26 mouse cellular contexts compared by ENCODE assay signal in the genomic region with DNA sequence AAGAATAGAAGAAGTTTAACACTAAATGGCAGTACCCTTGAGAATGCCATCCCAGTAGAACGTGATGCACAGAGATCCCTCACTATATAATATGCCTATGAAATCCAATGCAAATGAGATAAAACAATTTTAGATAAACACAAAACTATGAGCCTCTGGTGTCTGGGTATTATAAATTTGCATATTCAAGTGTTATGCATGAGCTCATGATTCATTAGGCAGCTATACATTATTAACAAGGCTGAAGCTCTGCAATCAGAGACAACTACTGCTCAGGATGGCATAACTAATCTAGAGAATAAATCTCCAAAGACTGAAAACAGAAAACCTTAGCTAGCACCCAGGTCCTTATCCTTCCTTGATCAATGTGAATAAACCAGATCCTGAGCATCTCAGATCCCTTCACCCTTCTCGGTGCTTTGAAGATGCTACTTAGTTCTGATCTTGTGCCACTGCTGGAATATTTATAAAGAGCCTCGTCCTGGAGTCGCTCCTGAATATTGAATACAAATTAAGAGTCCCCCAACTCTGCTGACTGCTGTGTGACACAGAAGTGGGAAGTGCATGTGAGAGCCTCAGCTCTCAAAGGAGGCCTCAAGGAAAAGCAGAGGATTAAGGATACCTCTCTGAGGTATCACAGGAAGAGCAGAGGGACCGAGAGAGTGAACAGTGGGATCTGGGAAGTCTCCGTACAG.
DNase-seq lines count a peak whose midpoint lies in the region; ATAC-seq and TF ChIP-seq lines count a peak whose summit lies in the region.
"Had no signal": no experiment of that assay in that cellular context is flagged by ENCODE, and none has a peak within 500 bp of the region (broad histone marks: within the 10 kb centered on the region; RNA-seq: fewer than 3 reads in every experiment).

No protein-coding gene starts in this region.

- no peaks in the 10 kb centered on the region for H3K9me3 ChIP-seq in forebrain, embryonic 12.5 days
- no peaks in the 10 kb centered on the region for H3K9me3 ChIP-seq in forebrain, embryonic 11.5 days (ENCODE audit: control insufficient read depth, low read length)
- no peaks in the 10 kb centered on the region for H3K9me3 ChIP-seq in forebrain, embryonic 16.5 days (ENCODE audit: control insufficient read depth, low read length)
- no peaks in the 10 kb centered on the region for H3K9me3 ChIP-seq in midbrain, embryonic 14.5 days (ENCODE audit: control insufficient read depth, low read length)
- H3K9me3 ChIP-seq: embryonic facial prominence, embryonic 12.5 days had no signal

- 73% methylated on average over 6 of the region's 6 CpGs for WGBS in forebrain, embryonic 12.5 days
- 85% methylated on average over 6 of the region's 6 CpGs for WGBS in forebrain, embryonic 11.5 days
- WGBS in forebrain, embryonic 16.5 days = 72% methylated on average over 6 of the region's 6 CpGs
- 46% methylated on average over 6 of the region's 6 CpGs for WGBS in midbrain, embryonic 14.5 days

- H3K36me3 ChIP-seq in forebrain, embryonic 12.5 days (replicated peaks) = no peaks in the 10 kb centered on the region
- H3K36me3 ChIP-seq in forebrain, embryonic 11.5 days (ENCODE audit: control insufficient read depth, insufficient read depth, low read length) = no peaks in the 10 kb centered on the region
- no peaks in the 10 kb centered on the region for H3K36me3 ChIP-seq in forebrain, embryonic 16.5 days (ENCODE audit: control insufficient read depth, insufficient read depth)
- no peaks in the 10 kb centered on the region for H3K36me3 ChIP-seq in midbrain, embryonic 14.5 days (ENCODE audit: control insufficient read depth, insufficient read depth, low read length)
- H3K36me3 ChIP-seq: embryonic facial prominence, embryonic 12.5 days had no signal

- H3K4me2 ChIP-seq in forebrain, embryonic 12.5 days = no peak overlapping the region
- no peak overlapping the region for H3K4me2 ChIP-seq in forebrain, embryonic 11.5 days (ENCODE audit: low read depth, low read length, severe bottlenecking)
- no peak overlapping the region for H3K4me2 ChIP-seq in forebrain, embryonic 16.5 days (ENCODE audit: low read length)
- H3K4me2 ChIP-seq in midbrain, embryonic 14.5 days (ENCODE audit: low read length) = no peak overlapping the region
- H3K4me2 ChIP-seq: embryonic facial prominence, embryonic 12.5 days had no signal

- TF ChIP-seq CTCF in layer of hippocampus, adult 2 months (conservative IDR thresholded peaks at IDR 0.05) = no peak

- H3K4me1 ChIP-seq in forebrain, embryonic 12.5 days = no peaks in the 10 kb centered on the region
- no peaks in the 10 kb centered on the region for H3K4me1 ChIP-seq in forebrain, embryonic 11.5 days (replicated peaks; ENCODE audit: control insufficient read depth, insufficient read depth, low read length)
- no peaks in the 10 kb centered on the region for H3K4me1 ChIP-seq in forebrain, embryonic 16.5 days (replicated peaks; ENCODE audit: control insufficient read depth, insufficient read depth, low read length)
- H3K4me1 ChIP-seq in midbrain, embryonic 14.5 days (ENCODE audit: control insufficient read depth, insufficient read depth, low read length) = peaks cover 3% of the 10 kb centered on the region; the same call in 1 of the 2 replicates
- H3K4me1 ChIP-seq: embryonic facial prominence, embryonic 12.5 days had no signal

- H3K27ac ChIP-seq in forebrain, embryonic 12.5 days = no peak overlapping the region
- H3K27ac ChIP-seq in forebrain, embryonic 11.5 days (ENCODE audit: low read depth, low read length) = no peak overlapping the region
- peak overlapping the region; percentile 24; the same call in 1 of the 2 replicates for H3K27ac ChIP-seq in layer of hippocampus, adult 2 months
- no peak overlapping the region for H3K27ac ChIP-seq in forebrain, embryonic 16.5 days (ENCODE audit: low read length)
- peak overlapping the region; percentile 37; the same call in 1 of the 2 replicates for H3K27ac ChIP-seq in midbrain, embryonic 14.5 days (replicated peaks; ENCODE audit: low read depth, low read length)
- H3K27ac ChIP-seq: embryonic facial prominence, embryonic 12.5 days; liver, embryonic 14.5 days; macrophage had no signal

- H3K27me3 ChIP-seq in forebrain, embryonic 12.5 days = no peaks in the 10 kb centered on the region
- no peaks in the 10 kb centered on the region for H3K27me3 ChIP-seq in forebrain, embryonic 11.5 days (ENCODE audit: control insufficient read depth, insufficient read depth, low read length)
- H3K27me3 ChIP-seq in forebrain, embryonic 16.5 days (replicated peaks; ENCODE audit: control insufficient read depth, insufficient read depth, low read length) = no peaks in the 10 kb centered on the region
- no peaks in the 10 kb centered on the region for H3K27me3 ChIP-seq in midbrain, embryonic 14.5 days (ENCODE audit: control insufficient read depth, insufficient read depth, low read length)
- H3K27me3 ChIP-seq: CH12.LX; embryonic facial prominence, embryonic 12.5 days had no signal

- 0 out of 2 replicates have a peak, but pooled peaks have one; percentile 46 for ATAC-seq in forebrain, embryonic 12.5 days (ENCODE audit: low FRiP score)
- no peak for ATAC-seq in forebrain, embryonic 11.5 days (replicated peaks; ENCODE audit: low FRiP score)
- peak; percentile 26; the same call in 1 of the 2 replicates for ATAC-seq in forebrain, embryonic 16.5 days
- peak; percentile 73 for ATAC-seq in midbrain, embryonic 14.5 days (ENCODE audit: low FRiP score, low TSS enrichment)
- ATAC-seq: activated CD4-positive, CD25-positive, alpha-beta regulatory T cell, adult 4 months had no signal

- DNase-seq in forebrain, embryonic 11.5 days (ENCODE audit: low spot score) = no peak
- DNase-seq in layer of hippocampus, adult 2 months (ENCODE audit: low spot score in 2 of 2) = no peak
- DNase-seq in layer of hippocampus, postnatal 36 days = no peak
- peak; percentile 49 for DNase-seq in midbrain, embryonic 14.5 days
- no peak for DNase-seq in embryo, embryonic 10 days (ENCODE audit: low spot score)
- no peak for DNase-seq in kidney, postnatal 14 days
- DNase-seq: adrenal gland, postnatal 10 days; cerebellum, adult 11 months; cerebellum, adult 9-10 months; cerebellum, postnatal 36 days; embryo, embryonic 11 days; heart, postnatal 14 days; kidney, adult 11 months; kidney, postnatal 25 days; liver; lung, adult 2 months; lung, postnatal 10 days; right cerebral cortex, postnatal 25 days; thymus, postnatal 14 days had no signal

- H3K9ac ChIP-seq in forebrain, embryonic 12.5 days = no peak overlapping the region
- H3K9ac ChIP-seq in forebrain, embryonic 11.5 days (ENCODE audit: low read length) = no peak overlapping the region
- H3K9ac ChIP-seq in forebrain, embryonic 16.5 days (replicated peaks; ENCODE audit: low read depth, low read length) = no peak overlapping the region
- no peak overlapping the region for H3K9ac ChIP-seq in midbrain, embryonic 14.5 days (replicated peaks; ENCODE audit: low read length)
- H3K9ac ChIP-seq: embryonic facial prominence, embryonic 12.5 days; liver, embryonic 14.5 days had no signal

- H3K4me3 ChIP-seq in forebrain, embryonic 12.5 days (replicated peaks) = no peak overlapping the region
- H3K4me3 ChIP-seq in forebrain, embryonic 11.5 days (ENCODE audit: low read depth, low read length) = no peak overlapping the region
- no peak overlapping the region for H3K4me3 ChIP-seq in layer of hippocampus, adult 2 months
- H3K4me3 ChIP-seq in forebrain, embryonic 16.5 days (replicated peaks; ENCODE audit: low read length) = no peak overlapping the region
- H3K4me3 ChIP-seq in midbrain, embryonic 14.5 days (replicated peaks; ENCODE audit: low read depth, low read length) = no peak overlapping the region
- H3K4me3 ChIP-seq: embryonic facial prominence, embryonic 12.5 days had no signal

Comparison
In these comparisons a context has a peak if more than half of its experiments do, and no peak if none do; other contexts are left out.
1. H3K27ac ChIP-seq: peak in layer of hippocampus, adult 2 months (single experiment) and midbrain, embryonic 14.5 days (single experiment); none in forebrain, embryonic 12.5 days (single experiment), forebrain, embryonic 11.5 days (single experiment) and forebrain, embryonic 16.5 days (single experiment).